In genomic region chr13:42709611-42710331, GRCm38 (mm10) we compare ENCODE assay signal across 7 mouse cellular contexts. TPM values are rescaled to one million over a fixed set of nuclear protein-coding genes. Genes with fewer than 3 reads are reported as not detected.
A peak's percentile ranks its signal among the peaks of the same experiment; 100 is the strongest.
DNase-seq lines count a peak whose midpoint lies in the region; ATAC-seq and TF ChIP-seq lines count a peak whose summit lies in the region.

No protein-coding gene starts in this region.

- no peak overlapping the region for H3K27ac ChIP-seq in lung, postnatal 0 days (ENCODE audit: low read length)
- peak overlapping the region; percentile 88 for H3K27ac ChIP-seq in forebrain, postnatal 0 days (ENCODE audit: low read depth, low read length)
- peak overlapping the region; percentile 69 for H3K27ac ChIP-seq in midbrain, embryonic 12.5 days (replicated peaks)

- no peak for TF ChIP-seq EP300 in lung, postnatal 0 days (IDR thresholded peaks at IDR 0.05)

- TF ChIP-seq CTCF in lung, postnatal 0 days (IDR thresholded peaks at IDR 0.05), result no peak
- TF ChIP-seq CTCF in forebrain, postnatal 0 days (IDR thresholded peaks at IDR 0.05; ENCODE audit: low read depth), result peak; percentile 48

- peak; percentile 1 for DNase-seq in lung, postnatal 14 days
- no peak for DNase-seq in lung, postnatal 0 days (ENCODE audit: low spot score)
- peak; percentile 74 to 75 for DNase-seq in cerebellum, postnatal 14 days
- peak; percentile 78 for DNase-seq in forebrain, postnatal 0 days
- no peak for DNase-seq in yolk sac, embryonic 10.5 days (ENCODE audit: low spot score)

- WGBS in lung, postnatal 0 days, result 2% methylated on average over 38 of the region's 39 CpGs
- WGBS in forebrain, postnatal 0 days, result 2% methylated on average over 38 of the region's 39 CpGs
- 1% methylated on average over 39 of the region's 39 CpGs for WGBS in midbrain, embryonic 12.5 days

- no peaks in the 10 kb centered on the region for H3K36me3 ChIP-seq in lung, postnatal 0 days (ENCODE audit: insufficient read depth, low read length)
- no peaks in the 10 kb centered on the region for H3K36me3 ChIP-seq in forebrain, postnatal 0 days (ENCODE audit: insufficient read depth)
- no peaks in the 10 kb centered on the region for H3K36me3 ChIP-seq in midbrain, embryonic 12.5 days

- H3K27me3 ChIP-seq in lung, postnatal 0 days (replicated peaks; ENCODE audit: insufficient read depth, low read length), result 0 out of 2 replicates have a peak, but pooled peaks cover 6% of the 10 kb centered on the region
- H3K27me3 ChIP-seq in forebrain, postnatal 0 days (ENCODE audit: insufficient read depth, low read length), result no peaks in the 10 kb centered on the region
- H3K27me3 ChIP-seq in midbrain, embryonic 12.5 days, result no peaks in the 10 kb centered on the region

- no peak overlapping the region for H3K9ac ChIP-seq in lung, postnatal 0 days (replicated peaks; ENCODE audit: low read depth)
- H3K9ac ChIP-seq in forebrain, postnatal 0 days, result peak overlapping the region; percentile 94
- H3K9ac ChIP-seq in midbrain, embryonic 12.5 days (replicated peaks), result peak overlapping the region; percentile 86

- H3K4me2 ChIP-seq in lung, postnatal 0 days (replicated peaks; ENCODE audit: low read depth, low read length), result no peak overlapping the region
- peak overlapping the region; percentile 65 for H3K4me2 ChIP-seq in forebrain, postnatal 0 days (ENCODE audit: low read depth)
- peak overlapping the region; percentile 80 for H3K4me2 ChIP-seq in midbrain, embryonic 12.5 days (replicated peaks)

- no peak overlapping the region for H3K4me3 ChIP-seq in lung, postnatal 0 days (ENCODE audit: low read depth, low read length)
- H3K4me3 ChIP-seq in forebrain, postnatal 0 days (ENCODE audit: low read depth, low read length), result peak overlapping the region; percentile 80
- peak overlapping the region; percentile 77 for H3K4me3 ChIP-seq in midbrain, embryonic 12.5 days

- H3K4me1 ChIP-seq in lung, postnatal 0 days (ENCODE audit: insufficient read depth, low read depth, low read length), result no peaks in the 10 kb centered on the region
- H3K4me1 ChIP-seq in forebrain, postnatal 0 days (ENCODE audit: insufficient read depth), result peaks cover 15% of the 10 kb centered on the region; the same call in 1 of the 2 replicates
- peaks cover 13% of the 10 kb centered on the region; the same call in 1 of the 2 replicates for H3K4me1 ChIP-seq in midbrain, embryonic 12.5 days

- no peaks in the 10 kb centered on the region for H3K9me3 ChIP-seq in lung, postnatal 0 days (ENCODE audit: low read length)
- no peaks in the 10 kb centered on the region for H3K9me3 ChIP-seq in forebrain, postnatal 0 days (ENCODE audit: low read length)
- H3K9me3 ChIP-seq in midbrain, embryonic 12.5 days, result no peaks in the 10 kb centered on the region

- no peak for ATAC-seq in lung, postnatal 0 days
- peak; percentile 95 for ATAC-seq in forebrain, postnatal 0 days
- peak; percentile 89 for ATAC-seq in midbrain, embryonic 12.5 days (ENCODE audit: low FRiP score, low read depth)
- ATAC-seq in erythroid progenitor cell, adult 5-6 weeks (replicated peaks; ENCODE audit: low FRiP score, poor library complexity, severe bottlenecking), result no peak

RNA-seq across cellular contexts. Expression of gene Phactr1, which starts 29.3 kb away (rescaled TPM):
- polyA plus RNA-seq in lung, postnatal 0 days (2015; fragmentation: Nextera tagmentation; extraction: Ambion mirVana), result 31.4 and 52.7 TPM in 2 replicates
- 82.9 and 84.5 TPM in 2 replicates for total RNA-seq in forebrain, postnatal 0 days (2014; rRNA removed)
- 93.0 and 106 TPM in 2 replicates for polyA plus RNA-seq in forebrain, postnatal 0 days (2015; fragmentation: Nextera tagmentation; extraction: Ambion mirVana)
- 20.1 and 23.2 TPM in 2 replicates for polyA plus RNA-seq in midbrain, embryonic 12.5 days (2016; fragmentation: Nextera tagmentation; extraction: Ambion mirVana)
- not detected in 2 replicates for total RNA-seq in erythroid progenitor cell, adult 5-6 weeks (2015; ENCODE audit: low replicate concordance)
- total RNA-seq in erythroid progenitor cell, adult 5-6 weeks (2017; ENCODE audit: low replicate concordance), result not detected in 2 replicates

Comparison
In these comparisons a context has a peak if more than half of its experiments do, and no peak if none do; other contexts are left out.
1. DNase-seq: peak in lung, postnatal 14 days (single experiment), cerebellum, postnatal 14 days (2 of 2) and forebrain, postnatal 0 days (single experiment); none in lung, postnatal 0 days (single experiment) and yolk sac, embryonic 10.5 days (single experiment).
2. ATAC-seq: peak in forebrain, postnatal 0 days (single experiment) and midbrain, embryonic 12.5 days (single experiment); none in lung, postnatal 0 days (single experiment) and erythroid progenitor cell, adult 5-6 weeks (single experiment).